Mouse (Mus musculus) hindbrain, postnatal 0 days (tissue): Measurements from ENCODE around the gene Hmmr. TPM values are rescaled to one million over a fixed set of nuclear protein-coding genes. Genes with fewer than 3 reads are reported as not detected.
A peak's percentile ranks its signal among the peaks of the same experiment; 100 is the strongest.

Experiments used
- ATAC-seq: fragments of 200-750 bp; cut with Nextera tagmentation; 2 replicates; pipeline ENCODE4 v1.8.0; 2017; ENCODE audit warnings: mild to moderate bottlenecking, moderate TSS enrichment, moderate library complexity
- DNase-seq: peaks from one replicate; pipeline ENCODE4 v3.0.0-alpha.2; 2015; ENCODE audit warnings: low spot score
- H3K27ac ChIP-seq: fragments of 300-500 bp; sonication (generic); 2 replicates; pipeline ENCODE4 v1.5.1; 2014; ENCODE audit warnings: mild to moderate bottlenecking
- H3K27me3 ChIP-seq: fragments of 300-500 bp; sonication (generic); 2 replicates; pipeline ENCODE4 v1.6.1; 2014; ENCODE audit warnings: low read length, mixed read lengths; ENCODE audit not compliant: insufficient read depth
- H3K36me3 ChIP-seq: fragments of 300-500 bp; sonication (generic); 2 replicates; pipeline ENCODE4 v1.6.1; 2014; ENCODE audit warnings: low read length, mixed read lengths; ENCODE audit not compliant: insufficient read depth
- H3K4me1 ChIP-seq: fragments of 300-500 bp; sonication (generic); 2 replicates; pipeline ENCODE4 v1.6.1; 2014; ENCODE audit warnings: antibody characterized with exemption, low read length, mixed read lengths; ENCODE audit not compliant: insufficient read depth
- H3K4me2 ChIP-seq: fragments of 300-500 bp; sonication (generic); 2 replicates; pipeline ENCODE4 v1.6.1; 2014; ENCODE audit warnings: low read depth, mild to moderate bottlenecking, low read length, moderate library complexity, mixed read lengths
- H3K4me3 ChIP-seq: fragments of 300-500 bp; sonication (generic); 2 replicates; pipeline ENCODE4 v1.5.1; 2014; ENCODE audit warnings: low read length
- H3K9ac ChIP-seq: fragments of 300-500 bp; sonication (generic); replicated peaks from 2 replicates; pipeline ENCODE4 v1.6.1; 2014; ENCODE audit warnings: mild to moderate bottlenecking, low read length, moderate library complexity, mixed read lengths
- H3K9me3 ChIP-seq: fragments of 300-500 bp; sonication (generic); 2 replicates; pipeline ENCODE4 v1.6.1; 2016; ENCODE audit warnings: low read length, mixed read lengths
- CTCF ChIP-seq: IDR thresholded peaks from 2 replicates; pipeline ENCODE4 v1.5.1; 2016; ENCODE audit warnings: antibody characterized with exemption, control low read depth, low read depth
- WGBS: fragments of 180-500 bp; shearing (Covaris S2); extraction: QIAGEN DNeasy Blood & Tissue Kit; methylation state at CpG from one replicate; pipeline ENCODE4 v1.1.7; 2014; 5-methylcytosine and 5-hydroxymethylcytosine counted together
- polyA plus RNA-seq: library from polyadenylated mRNA; unstranded; fragments of >200 nt; fragmentation: Nextera tagmentation; extraction: Ambion mirVana; gene quantifications from 2 replicates; pipeline ENCODE4 v1.2.1, GENCODE M21; 2015
- total RNA-seq: library from RNA; depleted of rRNA; stranded (reverse); fragments of >200 nt; gene quantifications from 2 replicates; pipeline ENCODE4 v1.2.3, GENCODE M21; 2014; rRNA removed

Gene Hmmr
- 2.7 and 4.8 TPM in 2 replicates for total RNA-seq
- polyA plus RNA-seq, result 6.1 and 7.8 TPM in 2 replicates

DNA sequence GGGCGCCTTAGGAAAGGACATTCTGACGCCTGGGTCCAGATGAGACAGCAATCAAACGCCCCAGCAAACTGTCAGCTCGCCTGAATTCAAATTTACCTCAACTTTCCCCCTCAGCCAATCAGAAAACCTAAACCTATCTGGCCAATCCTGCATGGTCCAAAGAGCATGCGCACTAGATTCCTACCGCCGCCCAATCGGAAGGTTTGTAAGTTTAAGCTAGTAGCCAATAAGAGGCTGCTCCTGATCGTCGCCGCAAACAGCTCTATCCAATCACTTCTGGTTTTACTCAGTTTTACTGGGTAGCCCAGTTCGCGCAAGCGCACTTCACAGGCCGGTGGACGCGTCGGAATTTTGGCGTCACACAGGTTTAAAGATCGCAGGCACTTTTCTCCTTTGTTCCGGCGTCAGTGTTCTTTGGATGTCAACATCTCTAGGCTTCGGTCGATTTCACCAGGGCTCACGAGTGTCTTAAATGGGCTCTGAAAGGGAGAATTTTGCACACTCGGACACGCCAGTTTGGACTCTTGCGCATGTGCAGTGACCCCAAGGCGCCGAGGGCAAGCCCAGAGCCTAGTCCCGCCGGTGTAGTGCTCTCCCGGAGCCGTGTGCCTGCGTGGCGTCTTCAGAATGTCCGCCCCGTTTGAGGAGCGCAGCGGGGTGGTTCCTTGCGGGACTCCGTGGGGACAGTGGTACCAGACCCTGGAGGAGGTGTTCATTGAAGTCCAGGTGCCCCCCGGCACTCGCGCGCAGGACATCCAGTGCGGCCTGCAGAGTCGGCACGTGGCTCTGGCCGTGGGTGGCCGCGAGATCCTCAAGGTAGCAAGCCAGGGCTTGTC, at the start of gene Hmmr, which contains the start of gene Nudcd2:
Hmmr (minus strand) TSS at position 84 of the 836 bp plus-strand sequence.
Nudcd2 (plus strand) TSS at position 329 of the 836 bp plus-strand sequence.
- Histone ChIP-seq H3K9ac (peak within 1 kb of the TSS; percentile 82), H3K27ac (peak within 1 kb of the TSS; percentile 77), H3K4me2 (peak within 1 kb of the TSS; percentile 95), H3K36me3 (peaks cover 17% of the 10 kb centered on the region; the same call in 1 of the 2 replicates), H3K4me1 (peaks cover 10% of the 10 kb centered on the region), H3K4me3 (peak within 1 kb of the TSS; percentile 91), H3K9me3 (no peaks in the 10 kb centered on the region), H3K27me3 (no peaks in the 10 kb centered on the region)
- ATAC-seq, result peak; percentile 100
- peak; percentile 98 for DNase-seq
- WGBS, result under 1% methylated on average over 52 of the region's 52 CpGs
- 0 out of 2 replicates have a peak, but pooled peaks have one; percentile 7 for TF ChIP-seq CTCF

DNA sequence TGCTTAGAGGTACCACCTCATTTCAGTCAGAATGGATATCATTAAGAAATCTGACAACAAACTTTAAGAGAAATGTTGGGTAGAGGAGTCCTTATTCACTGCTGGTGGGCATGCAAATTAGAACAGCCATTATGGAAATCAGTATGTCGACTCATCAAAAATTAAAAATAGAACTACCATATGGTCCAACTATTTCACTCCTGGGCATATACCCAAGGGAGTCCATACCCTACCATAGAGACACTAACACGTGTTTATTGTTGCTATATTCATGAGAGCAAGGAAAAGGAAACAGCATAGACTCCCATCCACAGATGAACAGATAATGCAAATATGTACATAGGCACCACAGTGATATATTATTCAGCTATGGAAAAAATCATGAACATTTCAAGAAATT, 48.6 kb upstream of the Hmmr start:
- no peaks in the 10 kb centered on the region for H3K36me3 ChIP-seq
- DNase-seq (no peak), ATAC-seq (no peak)
- H3K4me2 ChIP-seq, result no peak overlapping the region
- H3K9ac ChIP-seq, result no peak overlapping the region
- no peak overlapping the region for H3K4me3 ChIP-seq
- H3K27me3 ChIP-seq, result no peaks in the 10 kb centered on the region
- H3K9me3 ChIP-seq, result no peaks in the 10 kb centered on the region
- no peak for TF ChIP-seq CTCF
- H3K27ac ChIP-seq, result no peak overlapping the region
- H3K4me1 ChIP-seq, result no peaks in the 10 kb centered on the region
- 38% methylated on average over 2 of the region's 2 CpGs for WGBS

DNA sequence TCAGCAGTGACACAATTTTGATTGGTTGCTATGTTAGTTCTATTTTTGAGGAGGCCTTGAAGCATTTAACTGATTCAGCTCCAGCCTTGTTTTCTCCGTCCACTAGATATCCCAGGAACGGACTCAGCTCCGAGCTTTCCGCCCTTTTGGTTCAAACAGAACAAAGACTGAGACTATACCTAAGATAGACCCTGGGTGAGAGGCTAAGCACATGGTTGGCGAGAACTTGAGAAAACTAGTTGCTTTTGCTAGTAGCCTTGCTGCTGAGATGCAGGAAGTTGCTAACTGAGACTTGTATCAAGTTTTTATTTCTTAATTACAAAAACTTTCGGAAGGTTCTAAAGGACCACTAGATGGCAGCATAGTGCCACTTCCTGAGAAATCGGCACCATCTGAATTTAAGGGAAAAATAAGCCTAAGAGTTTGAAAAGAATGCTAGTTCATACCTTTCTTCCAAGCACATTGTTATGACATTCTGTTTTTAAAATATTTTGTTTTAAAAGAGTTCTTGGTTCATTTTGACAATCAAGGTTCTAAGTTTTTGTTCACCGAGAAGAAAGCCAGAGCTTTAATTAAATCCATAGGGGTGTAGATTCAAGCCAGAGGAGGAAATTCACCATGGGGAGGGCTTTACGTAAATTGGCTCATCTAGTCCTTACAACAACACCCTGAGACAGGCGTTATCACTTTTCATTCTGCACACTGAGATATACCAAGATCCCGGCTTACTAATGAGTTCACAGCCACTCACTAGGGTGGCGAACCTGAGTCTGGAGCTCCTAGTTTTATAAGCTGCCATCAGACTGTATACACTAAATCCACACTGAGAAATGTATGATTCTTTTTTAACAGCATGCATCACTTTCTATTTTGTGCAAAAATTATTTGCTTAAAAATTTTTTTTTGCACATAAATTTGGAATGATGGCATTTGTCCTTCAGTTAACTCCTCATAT, 42.4 kb upstream of the Hmmr start:
- H3K4me3 ChIP-seq, result no peak overlapping the region
- ATAC-seq (no peak), DNase-seq (peak; percentile 83)
- no peak overlapping the region for H3K27ac ChIP-seq
- WGBS, result 50% methylated on average over 12 of the region's 12 CpGs
- peak; percentile 78 for TF ChIP-seq CTCF
- no peaks in the 10 kb centered on the region for H3K4me1 ChIP-seq
- no peak overlapping the region for H3K9ac ChIP-seq
- H3K9me3 ChIP-seq, result no peaks in the 10 kb centered on the region
- no peaks in the 10 kb centered on the region for H3K36me3 ChIP-seq
- 0 out of 2 replicates have a peak overlapping the region, but pooled peaks have one; percentile 18 for H3K4me2 ChIP-seq
- no peaks in the 10 kb centered on the region for H3K27me3 ChIP-seq

DNA sequence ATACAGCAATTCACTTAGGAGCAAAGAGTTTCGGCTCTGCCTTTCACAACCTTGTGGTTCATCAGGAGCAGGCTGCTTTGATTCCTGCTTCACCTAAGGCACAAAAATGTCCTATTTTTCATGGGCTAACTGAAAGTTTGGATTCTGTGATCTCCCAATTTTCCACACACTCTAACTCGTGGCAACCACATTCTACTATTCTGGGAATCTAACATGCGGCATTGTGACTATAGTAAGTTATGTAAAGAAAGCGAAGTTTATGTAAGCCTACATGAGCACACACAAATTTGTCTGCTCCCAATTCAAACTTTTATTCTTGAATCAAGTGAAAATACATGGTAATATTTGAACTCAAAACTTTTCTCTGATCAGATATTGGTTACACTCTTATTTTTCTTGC, 31.5 kb upstream of the Hmmr start:
- no peaks in the 10 kb centered on the region for H3K4me1 ChIP-seq
- H3K9ac ChIP-seq, result no peak overlapping the region
- H3K4me2 ChIP-seq, result no peak overlapping the region
- no peaks in the 10 kb centered on the region for H3K9me3 ChIP-seq
- no peaks in the 10 kb centered on the region for H3K27me3 ChIP-seq
- H3K4me3 ChIP-seq, result no peak overlapping the region
- ATAC-seq, result no peak
- 83% methylated on average over 4 of the region's 4 CpGs for WGBS
- no peak overlapping the region for H3K27ac ChIP-seq
- no peak for TF ChIP-seq CTCF
- H3K36me3 ChIP-seq, result no peaks in the 10 kb centered on the region
- DNase-seq, result no peak

DNA sequence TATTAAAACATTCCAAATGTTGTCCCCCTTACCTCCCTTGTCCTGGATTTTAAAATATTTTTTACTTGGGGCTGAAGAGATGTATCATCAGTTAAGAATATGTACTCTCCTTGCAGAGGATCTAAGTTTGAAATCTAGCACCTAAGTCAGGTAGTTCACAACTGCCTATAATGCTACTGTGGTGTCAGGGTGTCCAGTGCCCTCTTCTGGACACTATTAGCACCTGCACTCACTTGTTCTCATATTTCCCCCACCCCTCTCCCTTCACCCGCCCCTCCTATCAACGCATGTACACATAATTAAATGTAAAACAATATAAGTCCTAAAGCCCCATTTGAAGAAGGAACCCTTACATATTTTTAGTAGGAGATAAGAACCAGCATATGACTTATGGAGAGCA, 30.2 kb upstream of the Hmmr start:
- Histone ChIP-seq H3K36me3 (no peaks in the 10 kb centered on the region), H3K9ac (no peak overlapping the region), H3K27ac (no peak overlapping the region), H3K9me3 (no peaks in the 10 kb centered on the region), H3K4me3 (no peak overlapping the region), H3K4me1 (no peaks in the 10 kb centered on the region), H3K4me2 (no peak overlapping the region), H3K27me3 (no peaks in the 10 kb centered on the region)
- DNase-seq, result no peak
- TF ChIP-seq CTCF, result peak; percentile 55
- no peak for ATAC-seq
- 39% methylated on average over 2 of the region's 2 CpGs for WGBS

DNA sequence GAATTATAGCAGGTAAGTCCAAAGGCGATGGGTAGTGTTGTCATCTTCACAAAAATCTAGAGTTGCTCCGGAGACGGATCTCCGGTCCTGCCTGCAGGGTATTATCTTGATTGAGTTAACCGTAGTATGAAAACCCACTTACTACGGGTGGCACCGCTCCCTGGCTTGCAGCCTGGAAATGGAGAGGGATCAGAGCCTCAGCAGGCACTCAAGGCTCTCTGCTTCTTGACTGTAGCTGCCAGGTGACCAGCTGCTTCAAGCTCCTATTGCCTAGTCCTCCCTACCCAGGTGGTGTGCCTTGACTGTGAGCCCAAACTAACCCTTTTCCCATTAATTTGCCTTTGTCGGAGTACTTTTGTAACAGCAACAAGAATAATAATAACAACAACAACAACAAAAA, 26.7 kb upstream of the Hmmr start:
- Histone ChIP-seq H3K4me1 (no peaks in the 10 kb centered on the region), H3K9ac (no peak overlapping the region), H3K36me3 (no peaks in the 10 kb centered on the region), H3K27me3 (no peaks in the 10 kb centered on the region), H3K9me3 (no peaks in the 10 kb centered on the region), H3K27ac (no peak overlapping the region), H3K4me3 (no peak overlapping the region), H3K4me2 (no peak overlapping the region)
- WGBS, result 65% methylated on average over 8 of the region's 8 CpGs
- no peak for DNase-seq
- TF ChIP-seq CTCF, result no peak
- no peak for ATAC-seq
